Mouse (Mus musculus): Measurements from ENCODE around the gene Omp.

GRCm38 (mm10) chr7:98185326-98185725 is 40.0 kb upstream of the Omp start:
- TF ChIP-seq TAL1 (IDR thresholded peaks at IDR 0.05; ENCODE audit: low read length) (no peak), GATA1 (IDR thresholded peaks at IDR 0.05; ENCODE audit: low read length) (no peak)
